Mouse (Mus musculus): Measurements from ENCODE around the gene Tgif1. TPM values are rescaled to one million over a fixed set of nuclear protein-coding genes. Genes with fewer than 3 reads are reported as not detected.

The Tgif1 gene
- polyA plus RNA-seq, 1 experiment from 2014 or later, result 16.4 TPM

GRCm38 (mm10) chr17:70870581-70870980 lies 17.2 kb upstream of the Tgif1 start:
- H3K9me3 ChIP-seq (ENCODE audit: low read length), result no peaks in the 10 kb centered on the region
- DNase-seq (no peak), ATAC-seq (no peak)
- H3K4me3 ChIP-seq (ENCODE audit: low read depth, low read length), result no peak overlapping the region
- H3K4me2 ChIP-seq (ENCODE audit: low read depth, low read length), result no peak overlapping the region
- no peak overlapping the region for H3K9ac ChIP-seq (replicated peaks)
- 72% methylated on average over 4 of the region's 4 CpGs for WGBS (ENCODE audit: insufficient replicate concordance)
- H3K36me3 ChIP-seq (replicated peaks; ENCODE audit: insufficient read depth, low read length), result no peaks in the 10 kb centered on the region
- 0 out of 2 replicates have a peak, but pooled peaks cover 13% of the 10 kb centered on the region for H3K4me1 ChIP-seq (ENCODE audit: insufficient read depth)
- no peak for TF ChIP-seq CTCF (IDR thresholded peaks at IDR 0.05; ENCODE audit: low read depth)
- TF ChIP-seq EP300 (IDR thresholded peaks at IDR 0.05; ENCODE audit: low read depth), result no peak
- H3K27me3 ChIP-seq (ENCODE audit: insufficient read depth, low read length), result no peaks in the 10 kb centered on the region
- no peak overlapping the region for H3K27ac ChIP-seq (ENCODE audit: low read depth)

- Histone ChIP-seq H3K4me3 (ENCODE audit: low read depth, low read length) (no peak overlapping the region), H3K27ac (ENCODE audit: low read depth) (no peak overlapping the region), H3K4me1 (ENCODE audit: insufficient read depth) (0 out of 2 replicates have a peak, but pooled peaks cover 10% of the 10 kb centered on the region), H3K36me3 (replicated peaks; ENCODE audit: insufficient read depth, low read length) (no peaks in the 10 kb centered on the region), H3K27me3 (ENCODE audit: insufficient read depth, low read length) (no peaks in the 10 kb centered on the region), H3K9ac (replicated peaks) (no peak overlapping the region), H3K9me3 (ENCODE audit: low read length) (no peaks in the 10 kb centered on the region), H3K4me2 (ENCODE audit: low read depth, low read length) (no peak overlapping the region)
- WGBS (ENCODE audit: insufficient replicate concordance), result 74% methylated on average over 5 of the region's 5 CpGs
- TF ChIP-seq CTCF (IDR thresholded peaks at IDR 0.05; ENCODE audit: low read depth) (no peak), EP300 (IDR thresholded peaks at IDR 0.05; ENCODE audit: low read depth) (no peak)
- no peak for ATAC-seq
- no peak for DNase-seq
Measured at GRCm38 (mm10) chr17:70868577-70869229, 15.4 kb upstream of the Tgif1 start.

- TF ChIP-seq CTCF (IDR thresholded peaks at IDR 0.05; ENCODE audit: low read depth) (no peak), EP300 (IDR thresholded peaks at IDR 0.05; ENCODE audit: low read depth) (no peak)
- 82% methylated on average over 6 of the region's 6 CpGs for WGBS (ENCODE audit: insufficient replicate concordance)
Measured at GRCm38 (mm10) chr17:70866538-70867114, 13.3 kb upstream of the Tgif1 start.

GRCm38 (mm10) chr17:70866029-70866428 lies 12.7 kb upstream of the Tgif1 start:
- no peak overlapping the region for H3K9ac ChIP-seq (replicated peaks)
- no peak overlapping the region for H3K4me2 ChIP-seq (ENCODE audit: low read depth, low read length)
- ATAC-seq (no peak), DNase-seq (no peak)
- 68% methylated on average over 5 of the region's 5 CpGs for WGBS (ENCODE audit: insufficient replicate concordance)
- H3K4me1 ChIP-seq (ENCODE audit: insufficient read depth), result no peaks in the 10 kb centered on the region
- no peaks in the 10 kb centered on the region for H3K27me3 ChIP-seq (ENCODE audit: insufficient read depth, low read length)
- no peak overlapping the region for H3K27ac ChIP-seq (ENCODE audit: low read depth)
- H3K4me3 ChIP-seq (ENCODE audit: low read depth, low read length), result no peak overlapping the region
- H3K36me3 ChIP-seq (replicated peaks; ENCODE audit: insufficient read depth, low read length), result no peaks in the 10 kb centered on the region
- no peaks in the 10 kb centered on the region for H3K9me3 ChIP-seq (ENCODE audit: low read length)
- TF ChIP-seq CTCF (IDR thresholded peaks at IDR 0.05; ENCODE audit: low read depth), result no peak
- TF ChIP-seq EP300 (IDR thresholded peaks at IDR 0.05; ENCODE audit: low read depth), result no peak

More at GRCm38 (mm10) chr17:70866538-70867114, 13.3 kb upstream of the Tgif1 start:
- DNase-seq (no peak), ATAC-seq (no peak)
- H3K4me3 ChIP-seq (ENCODE audit: low read depth, low read length), result no peak overlapping the region
- no peaks in the 10 kb centered on the region for H3K36me3 ChIP-seq (replicated peaks; ENCODE audit: insufficient read depth, low read length)
- no peak overlapping the region for H3K27ac ChIP-seq (ENCODE audit: low read depth)
- H3K9ac ChIP-seq (replicated peaks), result no peak overlapping the region
- H3K27me3 ChIP-seq (ENCODE audit: insufficient read depth, low read length), result no peaks in the 10 kb centered on the region
- H3K9me3 ChIP-seq (ENCODE audit: low read length), result no peaks in the 10 kb centered on the region
- H3K4me1 ChIP-seq (ENCODE audit: insufficient read depth), result no peaks in the 10 kb centered on the region
- H3K4me2 ChIP-seq (ENCODE audit: low read depth, low read length), result no peak overlapping the region

- Histone ChIP-seq H3K27me3 (ENCODE audit: insufficient read depth, low read length) (no peaks in the 10 kb centered on the region), H3K9ac (replicated peaks) (no peak overlapping the region), H3K4me3 (ENCODE audit: low read depth, low read length) (no peak overlapping the region), H3K27ac (ENCODE audit: low read depth) (no peak overlapping the region), H3K4me2 (ENCODE audit: low read depth, low read length) (no peak overlapping the region), H3K4me1 (ENCODE audit: insufficient read depth) (no peaks in the 10 kb centered on the region), H3K36me3 (replicated peaks; ENCODE audit: insufficient read depth, low read length) (no peaks in the 10 kb centered on the region), H3K9me3 (ENCODE audit: low read length) (no peaks in the 10 kb centered on the region)
- TF ChIP-seq EP300 (IDR thresholded peaks at IDR 0.05; ENCODE audit: low read depth) (no peak), CTCF (IDR thresholded peaks at IDR 0.05; ENCODE audit: low read depth) (no peak)
- no peak for DNase-seq
- ATAC-seq, result no peak
- WGBS (ENCODE audit: insufficient replicate concordance), result 66% methylated on average over 10 of the region's 10 CpGs
Measured at GRCm38 (mm10) chr17:70865060-70865604, 11.8 kb upstream of the Tgif1 start.

- no peak overlapping the region for H3K4me2 ChIP-seq (ENCODE audit: low read depth, low read length)
- no peak for DNase-seq
- H3K4me1 ChIP-seq (ENCODE audit: insufficient read depth), result no peaks in the 10 kb centered on the region
- no peaks in the 10 kb centered on the region for H3K27me3 ChIP-seq (ENCODE audit: insufficient read depth, low read length)
- no peak overlapping the region for H3K4me3 ChIP-seq (ENCODE audit: low read depth, low read length)
- no peaks in the 10 kb centered on the region for H3K36me3 ChIP-seq (replicated peaks; ENCODE audit: insufficient read depth, low read length)
- WGBS (ENCODE audit: insufficient replicate concordance), result 78% methylated on average over 3 of the region's 3 CpGs
- H3K27ac ChIP-seq (ENCODE audit: low read depth), result no peak overlapping the region
- TF ChIP-seq EP300 (IDR thresholded peaks at IDR 0.05; ENCODE audit: low read depth), result no peak
- TF ChIP-seq CTCF (IDR thresholded peaks at IDR 0.05; ENCODE audit: low read depth), result no peak
- no peak for ATAC-seq
- no peak overlapping the region for H3K9ac ChIP-seq (replicated peaks)
- no peaks in the 10 kb centered on the region for H3K9me3 ChIP-seq (ENCODE audit: low read length)
Measured at GRCm38 (mm10) chr17:70864645-70865044, 11.3 kb upstream of the Tgif1 start.

All from liver, postnatal 0 days (tissue).